Mouse (Mus musculus): ENCODE measurements around the gene Apoc2. TPM values are rescaled to one million over a fixed set of nuclear protein-coding genes. Genes with fewer than 3 reads are reported as not detected.

The Apoc2 gene
- polyA plus RNA-seq, 1 experiment from 2014 or later: 0.78 TPM

DNA sequence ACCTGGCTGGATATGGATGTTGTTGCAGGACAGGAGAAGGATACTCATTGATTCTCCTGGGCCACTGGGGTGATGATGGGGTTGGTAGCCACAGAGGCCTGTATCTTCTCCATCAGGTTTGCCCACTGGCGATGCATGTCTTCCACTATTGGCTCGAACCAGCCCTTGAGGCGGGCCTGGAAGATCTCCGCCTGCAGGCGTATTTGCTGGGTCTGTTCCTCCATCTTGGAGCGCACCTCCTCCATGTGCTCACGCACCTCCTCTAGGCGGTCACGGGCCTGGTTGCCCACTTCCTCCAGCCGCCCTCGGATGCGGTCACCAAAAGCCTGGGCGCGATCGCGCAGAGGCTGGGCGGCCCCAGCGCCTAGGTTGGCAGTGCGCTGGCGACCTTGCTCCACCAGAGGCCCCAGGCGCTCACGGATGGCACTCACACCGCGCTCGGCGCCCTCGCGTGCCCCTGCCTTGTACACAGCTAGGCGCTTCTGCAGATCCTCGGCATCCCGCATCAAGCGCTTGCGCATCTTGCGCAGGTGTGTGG, 18.7 kb upstream of the Apoc2 start:
- 97% methylated on average over 34 of the region's 34 CpGs for WGBS
- Histone ChIP-seq H3K27me3 (replicated peaks; ENCODE audit: control insufficient read depth, insufficient read depth, low read length) (no peaks in the 10 kb centered on the region), H3K9me3 (ENCODE audit: control insufficient read depth, low read length) (no peaks in the 10 kb centered on the region), H3K9ac (ENCODE audit: low read depth, low read length) (no peak overlapping the region), H3K4me3 (ENCODE audit: low read depth, low read length) (no peak overlapping the region), H3K36me3 (ENCODE audit: control insufficient read depth, insufficient read depth, low read length) (0 out of 2 replicates have a peak, but pooled peaks cover under 1% of the 10 kb centered on the region), H3K4me2 (ENCODE audit: low read depth, low read length) (no peak overlapping the region), H3K27ac (replicated peaks; ENCODE audit: low read depth, low read length) (no peak overlapping the region), H3K4me1 (ENCODE audit: control insufficient read depth, insufficient read depth, low read length) (peaks cover 13% of the 10 kb centered on the region)
- ATAC-seq (ENCODE audit: low read depth) (no peak), DNase-seq (ENCODE audit: low spot score) (no peak)

GRCm38 (mm10) chr7:19695881-19696280, 18.1 kb upstream of the Apoc2 start:
- ATAC-seq (ENCODE audit: low read depth) (no peak), DNase-seq (ENCODE audit: low spot score) (no peak)
- no peak overlapping the region for H3K9ac ChIP-seq (ENCODE audit: low read depth, low read length)
- H3K9me3 ChIP-seq (ENCODE audit: control insufficient read depth, low read length): no peaks in the 10 kb centered on the region
- no peaks in the 10 kb centered on the region for H3K36me3 ChIP-seq (ENCODE audit: control insufficient read depth, insufficient read depth, low read length)
- whole genome bisulfite sequencing: 75% methylated on average over 6 of the region's 6 CpGs
- H3K4me3 ChIP-seq (ENCODE audit: low read depth, low read length): no peak overlapping the region
- H3K4me1 ChIP-seq (ENCODE audit: control insufficient read depth, insufficient read depth, low read length): peaks cover 13% of the 10 kb centered on the region
- no peak overlapping the region for H3K27ac ChIP-seq (replicated peaks; ENCODE audit: low read depth, low read length)
- no peak overlapping the region for H3K4me2 ChIP-seq (ENCODE audit: low read depth, low read length)
- no peaks in the 10 kb centered on the region for H3K27me3 ChIP-seq (replicated peaks; ENCODE audit: control insufficient read depth, insufficient read depth, low read length)

- Histone ChIP-seq H3K4me3 (ENCODE audit: low read depth, low read length) (no peak overlapping the region), H3K4me1 (ENCODE audit: control insufficient read depth, insufficient read depth, low read length) (peaks cover 13% of the 10 kb centered on the region), H3K4me2 (ENCODE audit: low read depth, low read length) (no peak overlapping the region), H3K27ac (replicated peaks; ENCODE audit: low read depth, low read length) (no peak overlapping the region), H3K9me3 (ENCODE audit: control insufficient read depth, low read length) (no peaks in the 10 kb centered on the region), H3K9ac (ENCODE audit: low read depth, low read length) (no peak overlapping the region), H3K36me3 (ENCODE audit: control insufficient read depth, insufficient read depth, low read length) (no peaks in the 10 kb centered on the region), H3K27me3 (replicated peaks; ENCODE audit: control insufficient read depth, insufficient read depth, low read length) (no peaks in the 10 kb centered on the region)
- ATAC-seq (ENCODE audit: low read depth) (no peak), DNase-seq (ENCODE audit: low spot score) (no peak)
- WGBS: 53% methylated on average over 8 of the region's 8 CpGs
These were observed 17.5 kb upstream of the Apoc2 start for GRCm38 (mm10) chr7:19695213-19695594.

- no peak overlapping the region for H3K4me3 ChIP-seq (ENCODE audit: low read depth, low read length)
- WGBS: 86% methylated on average over 10 of the region's 10 CpGs
- ATAC-seq (ENCODE audit: low read depth): no peak
- H3K9me3 ChIP-seq (ENCODE audit: control insufficient read depth, low read length): no peaks in the 10 kb centered on the region
- H3K27ac ChIP-seq (replicated peaks; ENCODE audit: low read depth, low read length): no peak overlapping the region
- H3K4me1 ChIP-seq (ENCODE audit: control insufficient read depth, insufficient read depth, low read length): peaks cover 13% of the 10 kb centered on the region
- H3K9ac ChIP-seq (ENCODE audit: low read depth, low read length): no peak overlapping the region
- DNase-seq (ENCODE audit: low spot score): no peak
- H3K4me2 ChIP-seq (ENCODE audit: low read depth, low read length): no peak overlapping the region
- no peaks in the 10 kb centered on the region for H3K36me3 ChIP-seq (ENCODE audit: control insufficient read depth, insufficient read depth, low read length)
- H3K27me3 ChIP-seq (replicated peaks; ENCODE audit: control insufficient read depth, insufficient read depth, low read length): no peaks in the 10 kb centered on the region
These were observed 16.8 kb upstream of the Apoc2 start for GRCm38 (mm10) chr7:19694336-19695212.

DNA sequence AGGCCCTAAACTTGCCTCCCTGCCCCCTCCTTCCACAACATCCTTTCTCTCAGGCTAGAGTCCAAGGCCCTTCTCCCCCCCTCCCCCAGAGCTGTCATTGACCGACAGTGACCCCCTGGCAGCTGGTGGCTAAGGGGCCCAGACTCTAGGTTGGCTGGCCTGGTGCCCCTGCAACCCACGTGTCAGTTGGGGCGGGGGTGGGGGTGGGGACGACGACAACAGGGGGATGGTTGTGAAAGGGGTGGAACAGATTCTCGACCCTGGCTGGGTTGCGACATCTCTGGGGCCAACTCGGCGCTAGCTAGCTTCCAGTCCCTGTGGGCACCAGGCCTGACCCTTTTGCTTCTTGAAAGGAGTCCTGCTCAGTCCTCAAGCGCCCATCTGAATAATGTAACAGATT, 15.7 kb upstream of the Apoc2 start:
- Histone ChIP-seq H3K4me3 (ENCODE audit: low read depth, low read length) (no peak overlapping the region), H3K4me2 (ENCODE audit: low read depth, low read length) (no peak overlapping the region), H3K27ac (replicated peaks; ENCODE audit: low read depth, low read length) (no peak overlapping the region), H3K9me3 (ENCODE audit: control insufficient read depth, low read length) (no peaks in the 10 kb centered on the region), H3K9ac (ENCODE audit: low read depth, low read length) (no peak overlapping the region), H3K4me1 (ENCODE audit: control insufficient read depth, insufficient read depth, low read length) (peaks cover 3% of the 10 kb centered on the region), H3K36me3 (ENCODE audit: control insufficient read depth, insufficient read depth, low read length) (no peaks in the 10 kb centered on the region), H3K27me3 (replicated peaks; ENCODE audit: control insufficient read depth, insufficient read depth, low read length) (no peaks in the 10 kb centered on the region)
- WGBS: 42% methylated on average over 4 of the region's 10 CpGs
- no peak for ATAC-seq (ENCODE audit: low read depth)
- DNase-seq (ENCODE audit: low spot score): peak; percentile 25

DNA sequence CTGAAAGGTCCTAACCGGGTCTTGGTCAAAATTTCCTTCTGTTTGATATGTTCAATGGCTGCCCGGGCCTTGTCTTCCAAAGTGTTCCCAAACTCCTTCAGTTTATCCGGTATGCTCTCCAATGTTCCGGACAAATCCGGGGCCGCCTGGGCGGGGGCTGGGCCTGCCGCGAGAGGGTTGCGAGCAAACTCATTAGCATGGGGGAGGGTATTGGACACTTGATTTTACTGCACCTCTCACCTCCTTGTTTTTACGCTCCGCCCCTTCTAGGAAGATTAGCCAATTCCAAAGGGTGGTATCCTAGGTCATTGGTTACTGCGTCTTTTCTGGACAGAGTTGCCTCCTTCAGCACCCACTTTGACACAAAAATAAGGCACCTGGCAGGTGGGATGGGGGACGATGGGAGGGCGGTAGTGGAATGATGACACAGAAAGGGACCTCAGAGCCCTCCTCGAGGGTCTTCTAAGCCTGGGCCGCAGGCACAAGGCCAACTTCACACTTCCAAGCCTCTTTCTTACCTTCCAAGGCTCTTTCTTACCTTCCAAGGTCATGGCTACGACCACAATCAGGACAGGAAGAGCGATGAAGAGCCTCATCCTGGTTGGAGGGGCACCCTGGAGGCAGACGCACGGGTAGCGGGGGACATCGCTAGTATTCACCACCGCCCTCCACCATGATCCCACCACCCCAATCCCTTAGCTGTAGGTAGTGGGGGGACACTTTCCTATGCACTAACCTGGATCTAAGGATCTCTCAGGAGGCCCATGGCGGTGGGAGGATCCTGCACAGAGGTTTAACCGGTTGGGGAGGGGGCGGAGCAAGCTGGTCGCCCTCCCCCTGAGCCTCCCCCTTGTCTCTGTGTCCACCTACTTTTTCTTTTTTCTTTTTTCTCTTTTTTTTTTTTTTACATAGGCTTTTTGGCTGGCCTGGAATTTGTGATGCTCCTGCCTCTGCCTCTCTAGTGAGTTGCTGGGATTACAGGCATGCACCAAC, 14.4 kb upstream of the Apoc2 start, which contains the start of gene Apoc1:
Gene Apoc1, minus strand, starts transcription at position 788 of the 993 bp plus-strand sequence.
- Histone ChIP-seq H3K4me2 (ENCODE audit: low read depth, low read length) (no peak within 1 kb of the TSS), H3K36me3 (ENCODE audit: control insufficient read depth, insufficient read depth, low read length) (no peaks in the 10 kb centered on the region), H3K4me1 (ENCODE audit: control insufficient read depth, insufficient read depth, low read length) (peaks cover 3% of the 10 kb centered on the region), H3K9me3 (ENCODE audit: control insufficient read depth, low read length) (no peaks in the 10 kb centered on the region), H3K27me3 (replicated peaks; ENCODE audit: control insufficient read depth, insufficient read depth, low read length) (no peaks in the 10 kb centered on the region), H3K9ac (ENCODE audit: low read depth, low read length) (no peak within 1 kb of the TSS), H3K27ac (replicated peaks; ENCODE audit: low read depth, low read length) (no peak within 1 kb of the TSS), H3K4me3 (ENCODE audit: low read depth, low read length) (no peak within 1 kb of the TSS)
- WGBS: 49% methylated on average over 27 of the region's 28 CpGs
- DNase-seq (ENCODE audit: low spot score) (no peak), ATAC-seq (ENCODE audit: low read depth) (no peak)

DNA sequence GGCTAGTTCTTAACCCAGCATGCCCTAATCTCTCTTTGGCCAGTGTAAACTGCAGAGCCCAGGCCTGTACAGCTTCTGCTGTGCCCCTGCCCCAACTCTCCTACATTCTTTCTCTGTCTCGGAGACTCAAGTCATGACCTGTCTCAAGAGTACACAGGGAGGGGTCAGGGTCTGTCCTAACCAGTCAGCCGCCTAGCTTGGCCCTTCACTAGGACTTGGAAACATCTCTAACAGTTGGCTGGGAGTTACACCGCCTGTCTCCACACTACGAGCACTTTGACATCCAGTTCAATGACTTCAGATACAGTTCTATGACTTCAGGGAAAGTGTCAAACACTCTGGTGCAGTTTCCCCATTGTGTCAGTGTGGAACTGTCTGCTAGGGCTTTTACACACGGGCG, 13.7 kb upstream of the Apoc2 start:
- peaks cover 3% of the 10 kb centered on the region for H3K4me1 ChIP-seq (ENCODE audit: control insufficient read depth, insufficient read depth, low read length)
- H3K36me3 ChIP-seq (ENCODE audit: control insufficient read depth, insufficient read depth, low read length): no peaks in the 10 kb centered on the region
- 75% methylated on average over 6 of the region's 6 CpGs for WGBS
- H3K27me3 ChIP-seq (replicated peaks; ENCODE audit: control insufficient read depth, insufficient read depth, low read length): no peaks in the 10 kb centered on the region
- no peak overlapping the region for H3K4me2 ChIP-seq (ENCODE audit: low read depth, low read length)
- no peaks in the 10 kb centered on the region for H3K9me3 ChIP-seq (ENCODE audit: control insufficient read depth, low read length)
- no peak overlapping the region for H3K27ac ChIP-seq (replicated peaks; ENCODE audit: low read depth, low read length)
- DNase-seq (ENCODE audit: low spot score): no peak
- ATAC-seq (ENCODE audit: low read depth): no peak
- H3K9ac ChIP-seq (ENCODE audit: low read depth, low read length): no peak overlapping the region
- no peak overlapping the region for H3K4me3 ChIP-seq (ENCODE audit: low read depth, low read length)

- H3K27ac ChIP-seq (replicated peaks; ENCODE audit: low read depth, low read length): no peak overlapping the region
- H3K27me3 ChIP-seq (replicated peaks; ENCODE audit: control insufficient read depth, insufficient read depth, low read length): no peaks in the 10 kb centered on the region
- no peak for ATAC-seq (ENCODE audit: low read depth)
- WGBS: 80% methylated on average over 4 of the region's 4 CpGs
- DNase-seq (ENCODE audit: low spot score): no peak
- no peaks in the 10 kb centered on the region for H3K36me3 ChIP-seq (ENCODE audit: control insufficient read depth, insufficient read depth, low read length)
- H3K4me3 ChIP-seq (ENCODE audit: low read depth, low read length): no peak overlapping the region
- peaks cover 3% of the 10 kb centered on the region for H3K4me1 ChIP-seq (ENCODE audit: control insufficient read depth, insufficient read depth, low read length)
- H3K9ac ChIP-seq (ENCODE audit: low read depth, low read length): no peak overlapping the region
- no peak overlapping the region for H3K4me2 ChIP-seq (ENCODE audit: low read depth, low read length)
- no peaks in the 10 kb centered on the region for H3K9me3 ChIP-seq (ENCODE audit: control insufficient read depth, low read length)
These were observed 13.1 kb upstream of the Apoc2 start for GRCm38 (mm10) chr7:19690845-19691244.

All from embryonic facial prominence, embryonic 14.5 days (tissue).